Mouse (Mus musculus): ENCODE results near the gene Dusp3. TPM values are rescaled to one million over a fixed set of nuclear protein-coding genes. Genes with fewer than 3 reads are reported as not detected.

The Dusp3 gene
- polyA plus RNA-seq, 1 experiment from 2014 or later = 11.4 TPM

DNA sequence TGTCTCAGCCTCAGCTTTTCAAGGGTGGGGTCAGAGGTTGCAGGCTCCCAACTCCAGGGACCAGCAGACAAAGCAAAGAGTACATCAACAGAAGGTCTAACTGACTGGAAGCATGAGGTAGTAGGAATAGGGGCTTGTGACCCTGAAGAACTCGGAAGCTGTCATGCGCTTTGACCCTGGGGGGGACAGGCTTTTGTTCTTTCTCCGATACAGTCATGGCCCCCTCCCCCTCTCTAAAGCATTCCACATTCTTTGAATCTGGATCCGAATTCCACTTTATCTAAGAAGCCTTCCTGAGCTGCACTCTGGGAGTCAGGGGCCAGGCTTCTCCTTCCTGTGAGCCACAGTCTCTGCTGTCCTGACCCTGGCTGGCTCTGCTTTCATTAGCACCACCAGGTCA is 54.8 kb downstream of the Dusp3 start:
- H3K27ac ChIP-seq (ENCODE audit: low read depth, low read length) = no peak overlapping the region
- no peaks in the 10 kb centered on the region for H3K9me3 ChIP-seq (ENCODE audit: control insufficient read depth, low read length)
- 48% methylated on average over 4 of the region's 4 CpGs for WGBS
- no peak for DNase-seq (ENCODE audit: low spot score)
- H3K4me1 ChIP-seq (replicated peaks; ENCODE audit: control insufficient read depth, insufficient read depth, low read length) = no peaks in the 10 kb centered on the region; the same call in 1 of the 2 replicates
- H3K4me3 ChIP-seq (ENCODE audit: low read depth, low read length) = no peak overlapping the region
- H3K27me3 ChIP-seq (ENCODE audit: control insufficient read depth, insufficient read depth, low read length) = no peaks in the 10 kb centered on the region
- H3K36me3 ChIP-seq (ENCODE audit: control insufficient read depth, insufficient read depth, low read length) = no peaks in the 10 kb centered on the region
- ATAC-seq (ENCODE audit: low FRiP score) = no peak
- no peak overlapping the region for H3K9ac ChIP-seq (ENCODE audit: low read depth, low read length)
- no peak overlapping the region for H3K4me2 ChIP-seq (replicated peaks; ENCODE audit: low read depth, low read length)

DNA sequence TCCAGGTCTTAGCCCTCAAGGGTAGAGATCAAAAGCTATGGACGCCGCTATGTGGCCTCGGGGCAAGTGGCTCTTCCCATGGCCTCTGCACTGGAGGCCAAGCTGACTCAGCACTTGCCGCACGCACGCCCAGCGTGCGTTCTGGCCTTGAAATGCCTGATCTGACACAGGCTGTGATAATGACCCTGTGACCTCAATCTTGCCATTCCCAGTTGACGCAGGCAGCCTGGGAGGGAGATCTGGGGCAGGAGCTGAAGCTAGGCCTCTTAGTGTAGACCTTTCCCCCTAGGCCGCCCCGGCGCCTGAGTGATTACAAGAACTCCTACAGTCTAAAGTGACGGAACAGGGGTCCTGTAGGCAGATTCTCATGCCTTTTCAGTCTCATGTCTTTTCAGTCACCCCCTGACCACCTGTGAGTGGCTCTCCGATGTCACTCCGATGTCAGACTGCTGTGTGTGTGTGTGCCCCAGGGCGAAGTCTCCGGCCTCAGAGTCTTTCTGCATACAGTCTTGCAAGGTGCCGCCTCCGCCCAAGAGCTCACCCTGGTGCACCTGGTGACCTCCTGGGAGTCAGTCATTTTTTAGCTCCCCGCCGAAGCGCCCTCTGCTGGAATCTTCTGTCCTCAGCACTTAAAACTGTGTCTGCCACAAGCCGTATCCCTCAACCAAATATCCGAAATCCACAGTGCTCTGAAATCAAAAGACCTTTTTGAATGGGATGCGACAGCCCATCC is 58.6 kb downstream of the Dusp3 start:
- Histone ChIP-seq H3K27me3 (ENCODE audit: control insufficient read depth, insufficient read depth, low read length) (no peaks in the 10 kb centered on the region), H3K36me3 (ENCODE audit: control insufficient read depth, insufficient read depth, low read length) (no peaks in the 10 kb centered on the region), H3K4me2 (replicated peaks; ENCODE audit: low read depth, low read length) (no peak overlapping the region), H3K9me3 (ENCODE audit: control insufficient read depth, low read length) (no peaks in the 10 kb centered on the region), H3K27ac (ENCODE audit: low read depth, low read length) (no peak overlapping the region), H3K9ac (ENCODE audit: low read depth, low read length) (no peak overlapping the region), H3K4me1 (replicated peaks; ENCODE audit: control insufficient read depth, insufficient read depth, low read length) (no peaks in the 10 kb centered on the region), H3K4me3 (ENCODE audit: low read depth, low read length) (no peak overlapping the region)
- 22% methylated on average over 25 of the region's 25 CpGs for WGBS
- ATAC-seq (ENCODE audit: low FRiP score) (no peak), DNase-seq (ENCODE audit: low spot score) (peak; percentile 61)

DNA sequence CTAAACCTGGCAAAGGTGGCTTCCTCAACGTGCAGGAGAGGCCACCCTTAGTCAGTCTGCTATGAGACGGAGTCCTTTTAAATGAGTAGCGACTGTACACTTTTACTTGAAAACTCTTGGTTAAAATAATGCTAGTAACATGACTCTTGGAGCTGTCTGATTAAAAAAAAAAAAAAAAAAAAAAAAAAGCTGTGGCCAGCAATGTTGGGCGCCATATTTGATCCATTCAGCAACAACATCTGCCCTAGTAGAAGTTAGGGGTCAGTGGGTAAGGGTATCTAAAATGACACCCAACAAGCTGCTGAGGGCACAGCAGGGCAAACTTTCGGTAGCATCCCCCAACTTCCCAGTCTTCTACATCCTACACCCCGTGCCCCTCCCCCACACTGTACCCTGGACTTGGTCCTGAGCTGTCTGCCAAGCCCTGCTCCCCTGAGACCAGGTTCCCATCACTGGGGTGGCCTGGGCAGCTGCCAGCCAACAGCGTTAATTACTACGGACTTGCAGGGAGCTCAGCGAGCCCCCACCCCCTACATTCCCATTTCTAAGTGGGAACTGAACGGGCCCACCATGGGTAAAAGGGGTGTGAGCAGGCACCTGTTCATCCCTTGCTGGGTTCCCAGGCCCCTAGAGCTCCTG is 59.7 kb downstream of the Dusp3 start:
- no peak overlapping the region for H3K9ac ChIP-seq (ENCODE audit: low read depth, low read length)
- no peaks in the 10 kb centered on the region for H3K9me3 ChIP-seq (ENCODE audit: control insufficient read depth, low read length)
- no peaks in the 10 kb centered on the region for H3K36me3 ChIP-seq (ENCODE audit: control insufficient read depth, insufficient read depth, low read length)
- H3K4me3 ChIP-seq (ENCODE audit: low read depth, low read length) = no peak overlapping the region
- H3K27me3 ChIP-seq (ENCODE audit: control insufficient read depth, insufficient read depth, low read length) = no peaks in the 10 kb centered on the region
- DNase-seq (ENCODE audit: low spot score) (no peak), ATAC-seq (ENCODE audit: low FRiP score) (no peak)
- no peaks in the 10 kb centered on the region for H3K4me1 ChIP-seq (replicated peaks; ENCODE audit: control insufficient read depth, insufficient read depth, low read length)
- 80% methylated on average over 10 of the region's 10 CpGs for WGBS
- no peak overlapping the region for H3K4me2 ChIP-seq (replicated peaks; ENCODE audit: low read depth, low read length)
- H3K27ac ChIP-seq (ENCODE audit: low read depth, low read length) = no peak overlapping the region

DNA sequence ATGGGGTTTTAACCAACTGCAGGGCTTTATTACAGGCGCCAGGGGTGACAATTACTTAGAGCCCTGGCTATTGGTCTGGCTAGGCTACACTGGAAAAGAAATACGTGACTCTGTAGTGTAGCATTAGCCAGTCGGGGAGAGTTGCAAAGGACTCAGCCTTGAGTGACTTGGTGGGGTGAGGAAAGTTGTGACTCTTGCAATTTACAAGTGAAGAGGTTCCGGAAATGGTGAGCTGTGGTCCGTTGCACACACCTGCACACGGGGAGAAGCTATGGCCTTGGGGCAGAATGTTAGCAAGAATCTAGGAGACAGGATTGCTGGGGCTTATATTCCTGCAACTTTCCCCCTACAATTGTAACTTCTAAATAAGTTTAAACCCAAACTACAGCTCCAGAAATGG is 61.2 kb downstream of the Dusp3 start:
- Histone ChIP-seq H3K27me3 (ENCODE audit: control insufficient read depth, insufficient read depth, low read length) (no peaks in the 10 kb centered on the region), H3K4me2 (replicated peaks; ENCODE audit: low read depth, low read length) (no peak overlapping the region), H3K9me3 (ENCODE audit: control insufficient read depth, low read length) (no peaks in the 10 kb centered on the region), H3K4me1 (replicated peaks; ENCODE audit: control insufficient read depth, insufficient read depth, low read length) (no peaks in the 10 kb centered on the region), H3K9ac (ENCODE audit: low read depth, low read length) (no peak overlapping the region), H3K4me3 (ENCODE audit: low read depth, low read length) (no peak overlapping the region), H3K27ac (ENCODE audit: low read depth, low read length) (no peak overlapping the region), H3K36me3 (ENCODE audit: control insufficient read depth, insufficient read depth, low read length) (no peaks in the 10 kb centered on the region)
- no peak for DNase-seq (ENCODE audit: low spot score)
- no peak for ATAC-seq (ENCODE audit: low FRiP score)
- 81% methylated on average over 6 of the region's 6 CpGs for WGBS

DNA sequence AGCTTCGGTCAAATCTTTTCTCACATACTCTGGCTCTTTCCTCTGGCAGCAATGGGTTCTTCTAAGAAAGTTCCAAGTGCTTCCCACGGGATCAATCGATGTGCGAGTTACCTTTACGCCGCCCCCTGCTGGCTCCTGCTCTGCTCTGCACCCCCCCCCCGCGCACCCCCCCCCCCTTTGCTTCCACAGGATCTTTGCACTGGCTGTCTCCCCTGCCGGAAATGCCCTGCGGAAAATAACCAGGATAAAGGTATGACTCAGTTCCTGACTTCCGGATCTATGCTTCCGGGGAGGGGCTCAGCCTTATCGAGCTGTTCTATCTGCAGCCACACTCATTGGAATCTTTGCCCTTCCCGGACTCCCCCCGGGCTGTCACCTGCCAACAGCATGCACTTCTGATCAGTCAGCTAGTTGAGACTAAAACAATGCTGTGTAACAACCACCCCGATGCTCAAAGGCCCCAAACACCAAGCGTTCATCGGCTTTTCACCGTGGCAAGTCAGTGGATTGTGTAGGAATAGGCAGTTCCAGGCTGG is 62.3 kb downstream of the Dusp3 start:
- H3K4me3 ChIP-seq (ENCODE audit: low read depth, low read length) = no peak overlapping the region
- WGBS = 86% methylated on average over 15 of the region's 19 CpGs
- no peak overlapping the region for H3K4me2 ChIP-seq (replicated peaks; ENCODE audit: low read depth, low read length)
- no peak for ATAC-seq (ENCODE audit: low FRiP score)
- no peaks in the 10 kb centered on the region for H3K36me3 ChIP-seq (ENCODE audit: control insufficient read depth, insufficient read depth, low read length)
- no peak for DNase-seq (ENCODE audit: low spot score)
- H3K9ac ChIP-seq (ENCODE audit: low read depth, low read length) = no peak overlapping the region
- H3K27me3 ChIP-seq (ENCODE audit: control insufficient read depth, insufficient read depth, low read length) = no peaks in the 10 kb centered on the region
- no peaks in the 10 kb centered on the region for H3K9me3 ChIP-seq (ENCODE audit: control insufficient read depth, low read length)
- H3K27ac ChIP-seq (ENCODE audit: low read depth, low read length) = no peak overlapping the region
- H3K4me1 ChIP-seq (replicated peaks; ENCODE audit: control insufficient read depth, insufficient read depth, low read length) = no peaks in the 10 kb centered on the region

DNA sequence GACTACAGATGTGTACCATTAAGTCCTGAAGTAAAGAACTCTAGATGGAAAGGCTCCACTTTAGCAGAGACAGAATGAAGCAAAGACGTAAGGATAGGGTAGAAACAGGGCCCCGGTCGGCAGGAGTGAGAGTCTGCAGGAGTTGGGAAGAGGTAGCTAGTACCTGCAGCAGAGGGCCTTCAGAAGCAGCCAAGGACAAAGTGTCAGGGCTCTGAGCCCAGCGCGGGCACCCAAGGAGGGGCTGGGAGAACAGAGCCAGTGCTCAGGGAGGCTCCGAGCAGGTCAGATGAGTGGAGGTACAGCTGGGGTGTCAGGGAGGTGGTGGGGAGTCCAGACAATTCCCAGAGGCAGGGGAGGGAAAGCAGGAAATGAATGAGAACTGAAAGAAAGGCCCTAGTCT is 62.8 kb downstream of the Dusp3 start:
- ATAC-seq (ENCODE audit: low FRiP score) (no peak), DNase-seq (ENCODE audit: low spot score) (no peak)
- Histone ChIP-seq H3K27me3 (ENCODE audit: control insufficient read depth, insufficient read depth, low read length) (no peaks in the 10 kb centered on the region), H3K9ac (ENCODE audit: low read depth, low read length) (no peak overlapping the region), H3K4me2 (replicated peaks; ENCODE audit: low read depth, low read length) (no peak overlapping the region), H3K4me1 (replicated peaks; ENCODE audit: control insufficient read depth, insufficient read depth, low read length) (no peaks in the 10 kb centered on the region), H3K4me3 (ENCODE audit: low read depth, low read length) (no peak overlapping the region), H3K36me3 (ENCODE audit: control insufficient read depth, insufficient read depth, low read length) (no peaks in the 10 kb centered on the region), H3K27ac (ENCODE audit: low read depth, low read length) (no peak overlapping the region), H3K9me3 (ENCODE audit: control insufficient read depth, low read length) (no peaks in the 10 kb centered on the region)
- 83% methylated on average over 6 of the region's 6 CpGs for WGBS

DNA sequence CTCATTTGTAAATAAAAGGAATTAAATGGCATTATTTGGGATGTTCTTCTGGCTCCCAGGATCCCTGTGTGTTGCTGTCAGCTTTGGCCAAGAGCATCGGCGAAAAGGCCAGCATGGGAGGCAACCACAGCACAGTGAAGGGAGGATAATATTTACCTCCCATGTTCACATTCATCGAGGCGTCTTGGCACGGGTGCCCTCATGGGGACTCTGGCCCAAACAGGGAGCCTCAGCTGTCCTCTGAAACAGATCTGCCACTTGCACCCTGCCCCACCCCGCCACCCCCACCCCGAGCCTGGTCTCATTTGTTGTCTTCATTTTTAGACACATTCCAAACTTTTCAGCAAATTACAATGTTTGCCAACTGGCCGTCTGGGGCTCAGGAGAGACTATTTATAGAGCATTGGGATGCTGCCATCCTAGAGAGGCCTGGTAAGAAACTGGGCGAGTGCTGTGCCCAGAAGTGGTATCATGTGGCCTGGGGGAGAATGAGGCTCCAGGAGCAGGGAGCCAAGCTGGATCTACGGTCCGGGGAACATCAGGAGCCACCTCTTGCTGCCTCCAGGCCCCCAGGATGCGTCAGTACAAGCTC is 65.4 kb downstream of the Dusp3 start:
- H3K4me1 ChIP-seq (replicated peaks; ENCODE audit: control insufficient read depth, insufficient read depth, low read length) = no peaks in the 10 kb centered on the region
- no peak overlapping the region for H3K4me3 ChIP-seq (ENCODE audit: low read depth, low read length)
- H3K4me2 ChIP-seq (replicated peaks; ENCODE audit: low read depth, low read length) = no peak overlapping the region
- no peak overlapping the region for H3K27ac ChIP-seq (ENCODE audit: low read depth, low read length)
- ATAC-seq (ENCODE audit: low FRiP score) = no peak
- no peak for DNase-seq (ENCODE audit: low spot score)
- no peaks in the 10 kb centered on the region for H3K36me3 ChIP-seq (ENCODE audit: control insufficient read depth, insufficient read depth, low read length)
- WGBS = 83% methylated on average over 12 of the region's 12 CpGs
- H3K9me3 ChIP-seq (ENCODE audit: control insufficient read depth, low read length) = no peaks in the 10 kb centered on the region
- H3K27me3 ChIP-seq (ENCODE audit: control insufficient read depth, insufficient read depth, low read length) = no peaks in the 10 kb centered on the region
- no peak overlapping the region for H3K9ac ChIP-seq (ENCODE audit: low read depth, low read length)

Data from hindbrain, embryonic 11.5 days (tissue).